Mouse (Mus musculus): ENCODE measurements around the gene Kif3b.
A peak's percentile ranks its signal among the peaks of the same experiment; 100 is the strongest.

Kif3b gene

GRCm38 (mm10) chr2:153297771-153298170 is 6.6 kb downstream of the Kif3b start:
- DNase-seq (ENCODE audit: low spot score in 2 of 2), result no peak

- no peak for DNase-seq (ENCODE audit: low spot score in 2 of 2)
These were observed 7.2 kb downstream of the Kif3b start for GRCm38 (mm10) chr2:153298460-153298859.

- DNase-seq (ENCODE audit: low spot score in 2 of 2), result no peak
These were observed 7.7 kb downstream of the Kif3b start for GRCm38 (mm10) chr2:153298863-153299262.

GRCm38 (mm10) chr2:153301123-153301522 is 9.9 kb downstream of the Kif3b start:
- no peak for DNase-seq (ENCODE audit: low spot score in 2 of 2)

GRCm38 (mm10) chr2:153305240-153305639 is 14.0 kb downstream of the Kif3b start:
- no peak for DNase-seq (ENCODE audit: low spot score in 2 of 2)

- no peak for DNase-seq (ENCODE audit: low spot score in 2 of 2)
These were observed 17.4 kb downstream of the Kif3b start for GRCm38 (mm10) chr2:153308586-153308985.

- DNase-seq (ENCODE audit: low spot score in 2 of 2), result no peak
These were observed 17.9 kb downstream of the Kif3b start for GRCm38 (mm10) chr2:153309106-153309505.

- DNase-seq (ENCODE audit: low spot score in 2 of 2), result no peak
These were observed 19.0 kb downstream of the Kif3b start for GRCm38 (mm10) chr2:153310228-153310627.

GRCm38 (mm10) chr2:153312884-153313283 is 21.7 kb downstream of the Kif3b start:
- no peak for DNase-seq (ENCODE audit: low spot score in 2 of 2)

GRCm38 (mm10) chr2:153318408-153318807 is 27.2 kb downstream of the Kif3b start:
- no peak for DNase-seq (ENCODE audit: low spot score in 2 of 2)

GRCm38 (mm10) chr2:153319036-153319643 is 27.9 kb downstream of the Kif3b start:
- DNase-seq (ENCODE audit: low spot score in 2 of 2), result no peak

GRCm38 (mm10) chr2:153325706-153326376 is 34.6 kb downstream of the Kif3b start:
- DNase-seq (ENCODE audit: low spot score in 2 of 2), result no peak

- no peak for DNase-seq (ENCODE audit: low spot score in 2 of 2)
These were observed 41.1 kb downstream of the Kif3b start for GRCm38 (mm10) chr2:153332271-153332670.

- DNase-seq (ENCODE audit: low spot score in 2 of 2), result peak in 1 of 2 experiments; percentile 21
These were observed 41.8 kb downstream of the Kif3b start for GRCm38 (mm10) chr2:153332981-153333380.

GRCm38 (mm10) chr2:153333822-153334232 is 42.6 kb downstream of the Kif3b start:
- DNase-seq (ENCODE audit: low spot score in 2 of 2), result no peak

- DNase-seq (ENCODE audit: low spot score in 2 of 2), result no peak
These were observed 43.1 kb downstream of the Kif3b start for GRCm38 (mm10) chr2:153334281-153334680.

- DNase-seq (ENCODE audit: low spot score in 2 of 2), result no peak
These were observed 44.9 kb downstream of the Kif3b start for GRCm38 (mm10) chr2:153336117-153336516.

GRCm38 (mm10) chr2:153338361-153339350 is 47.4 kb downstream of the Kif3b start:
- DNase-seq (ENCODE audit: low spot score in 2 of 2), result no peak

GRCm38 (mm10) chr2:153342166-153342565 is 51.0 kb downstream of the Kif3b start:
- no peak for DNase-seq (ENCODE audit: low spot score in 2 of 2)

GRCm38 (mm10) chr2:153342602-153343001 is 51.4 kb downstream of the Kif3b start:
- no peak for DNase-seq (ENCODE audit: low spot score in 2 of 2)

- DNase-seq (ENCODE audit: low spot score in 2 of 2), result no peak
These were observed 52.0 kb downstream of the Kif3b start for GRCm38 (mm10) chr2:153343191-153343590.

- no peak for DNase-seq (ENCODE audit: low spot score in 2 of 2)
These were observed 53.8 kb downstream of the Kif3b start for GRCm38 (mm10) chr2:153345071-153345453.
